Mouse (Mus musculus) hindbrain, embryonic 12.5 days (tissue): ENCODE data around the gene Msmp. TPM values are rescaled to one million over a fixed set of nuclear protein-coding genes. Genes with fewer than 3 reads are reported as not detected.
A peak's percentile ranks its signal among the peaks of the same experiment; 100 is the strongest.
"Not testable (repeated sequence)": the region's sequence is repeated elsewhere in the genome, so short reads cannot be mapped to it uniquely, and the experiment has no call there.

ENCODE experiments used
- ATAC-seq: fragments of 200-750 bp; cut with Nextera tagmentation; 2 replicates; pipeline ENCODE4 v1.8.0; 2017; ENCODE audit warnings: moderate TSS enrichment; ENCODE audit not compliant: low FRiP score
- H3K27ac ChIP-seq: fragments of 300-500 bp; sonication (generic); 2 replicates; pipeline ENCODE4 v1.5.1; 2016; ENCODE audit warnings: mild to moderate bottlenecking
- H3K27me3 ChIP-seq: fragments of 300-500 bp; sonication (generic); 2 replicates; pipeline ENCODE4 v1.6.1; 2016; ENCODE audit warnings: mild to moderate bottlenecking
- H3K36me3 ChIP-seq: fragments of 300-500 bp; sonication (generic); 2 replicates; pipeline ENCODE4 v1.6.1; 2016; ENCODE audit warnings: mild to moderate bottlenecking
- H3K4me1 ChIP-seq: fragments of 300-500 bp; sonication (generic); 2 replicates; pipeline ENCODE4 v1.6.1; 2016
- H3K4me2 ChIP-seq: fragments of 300-500 bp; sonication (generic); replicated peaks from 2 replicates; pipeline ENCODE4 v1.6.1; 2016; ENCODE audit warnings: mild to moderate bottlenecking
- H3K4me3 ChIP-seq: fragments of 300-500 bp; sonication (generic); 2 replicates; pipeline ENCODE4 v1.5.1; 2016; ENCODE audit warnings: mild to moderate bottlenecking
- H3K9ac ChIP-seq: fragments of 300-500 bp; sonication (generic); 2 replicates; pipeline ENCODE4 v1.6.1; 2016; ENCODE audit warnings: mild to moderate bottlenecking, moderate library complexity
- H3K9me3 ChIP-seq: fragments of 300-500 bp; sonication (generic); replicated peaks from 2 replicates; pipeline ENCODE4 v1.6.1; 2016; ENCODE audit warnings: mild to moderate bottlenecking
- WGBS: fragments of 180-500 bp; shearing (Covaris S2); methylation state at CpG from one replicate; pipeline ENCODE4 v1.1.7; 2016; 5-methylcytosine and 5-hydroxymethylcytosine counted together
- polyA plus RNA-seq: library from polyadenylated mRNA; unstranded; fragments of >200 nt; fragmentation: Nextera tagmentation; extraction: Ambion mirVana; gene quantifications from 2 replicates; pipeline ENCODE4 v1.2.1, GENCODE M21; 2016

The Msmp gene
- polyA plus RNA-seq, 1 experiment from 2014 or later: 2.4 TPM

DNA sequence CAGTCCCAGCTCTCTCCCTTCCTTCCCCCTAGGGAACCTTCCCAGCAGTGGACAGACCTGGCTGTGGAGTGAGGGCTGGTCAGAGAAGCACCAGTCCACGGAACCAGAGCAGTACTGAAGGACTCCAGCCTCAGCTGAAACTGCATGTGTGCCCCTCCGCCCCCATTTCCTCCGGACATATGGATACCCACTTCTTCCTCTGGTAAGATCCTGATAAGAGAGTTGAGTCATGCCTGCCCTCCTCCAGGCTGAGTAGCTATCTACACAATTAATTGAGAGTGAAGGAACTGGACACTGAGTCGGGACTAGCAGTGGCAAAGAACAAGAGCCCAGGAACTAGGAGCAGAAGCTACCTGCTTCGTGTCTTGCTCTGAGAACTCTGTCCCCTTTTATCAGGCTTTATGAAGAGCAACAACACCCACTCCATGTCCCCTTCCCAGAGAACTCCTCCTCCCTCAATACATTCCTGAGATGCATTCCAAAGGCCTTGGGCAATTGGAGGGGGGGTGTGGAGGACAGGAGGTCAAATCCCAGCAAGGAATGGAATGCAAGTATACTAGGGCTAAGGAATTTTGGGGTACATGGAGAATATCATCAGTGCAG lies 26.2 kb downstream of the Msmp start:
- ATAC-seq: no peak
- Histone ChIP-seq H3K9ac (peak overlapping the region; percentile 44), H3K4me1 (peaks cover 44% of the 10 kb centered on the region), H3K36me3 (peaks cover 32% of the 10 kb centered on the region), H3K9me3 (no peaks in the 10 kb centered on the region), H3K4me2 (peak overlapping the region; percentile 39), H3K4me3 (no peak overlapping the region), H3K27ac (peak overlapping the region; percentile 46; the same call in 1 of the 2 replicates), H3K27me3 (no peaks in the 10 kb centered on the region)
- 39% methylated on average over 5 of the region's 5 CpGs for WGBS

GRCm38 (mm10) chr4:43555926-43556325 lies 28.4 kb downstream of the Msmp start:
- H3K27me3 ChIP-seq: no peaks in the 10 kb centered on the region
- no peak overlapping the region for H3K4me2 ChIP-seq
- H3K4me1 ChIP-seq: peaks cover 36% of the 10 kb centered on the region
- no peak overlapping the region for H3K9ac ChIP-seq
- no peaks in the 10 kb centered on the region for H3K9me3 ChIP-seq
- peaks cover 53% of the 10 kb centered on the region for H3K36me3 ChIP-seq
- 96% methylated on average over 7 of the region's 7 CpGs for WGBS
- no peak for ATAC-seq
- no peak overlapping the region for H3K4me3 ChIP-seq
- no peak overlapping the region for H3K27ac ChIP-seq

DNA sequence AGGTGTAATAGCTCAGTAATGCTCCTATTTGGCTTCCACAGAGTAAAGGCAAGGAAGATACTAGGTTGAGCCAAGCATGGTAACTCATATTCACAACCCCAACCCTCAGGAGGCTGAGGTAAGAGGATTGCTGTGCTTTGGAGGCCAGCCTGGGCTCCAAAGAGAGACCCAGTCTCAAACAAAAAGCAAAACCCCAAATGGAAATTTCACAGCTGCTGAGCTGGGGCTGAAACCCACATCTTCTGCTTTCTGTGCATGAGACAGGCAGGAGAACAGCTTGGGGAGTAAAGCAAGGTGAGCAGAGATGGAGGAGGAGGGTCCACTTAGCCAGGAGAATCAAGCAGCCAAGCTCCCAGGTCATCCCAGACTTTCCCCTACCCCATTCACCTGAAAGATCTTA lies 30.4 kb downstream of the Msmp start:
- Histone ChIP-seq H3K9ac (no peak overlapping the region), H3K36me3 (peaks cover 73% of the 10 kb centered on the region), H3K27ac (no peak overlapping the region), H3K9me3 (no peaks in the 10 kb centered on the region), H3K4me1 (peaks cover 15% of the 10 kb centered on the region), H3K4me3 (no peak overlapping the region), H3K4me2 (no peak overlapping the region), H3K27me3 (no peaks in the 10 kb centered on the region)
- no peak for ATAC-seq

GRCm38 (mm10) chr4:43552437-43552836 lies 31.9 kb downstream of the Msmp start:
- WGBS: 94% methylated on average over 5 of the region's 5 CpGs
- no peak for ATAC-seq

DNA sequence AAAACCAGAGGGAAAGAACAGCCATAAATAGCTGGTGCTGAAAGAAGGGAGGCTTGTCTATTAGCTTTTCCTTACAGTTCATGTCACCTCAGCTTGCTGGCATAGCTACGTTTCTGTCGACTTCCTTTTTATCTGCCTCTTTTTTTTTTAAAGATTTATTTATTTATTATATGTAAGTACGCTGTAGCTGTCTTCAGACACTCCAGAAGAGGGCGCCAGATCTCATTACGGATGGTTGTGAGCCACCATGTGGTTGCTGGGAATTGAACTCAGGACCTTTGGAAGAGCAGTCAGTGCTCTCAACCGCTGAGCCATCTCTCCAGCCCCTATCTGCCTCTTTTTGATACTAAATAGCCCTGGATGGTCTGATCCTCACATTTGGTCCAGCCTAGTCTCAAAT lies 32.4 kb downstream of the Msmp start:
- H3K4me1 ChIP-seq, H3K4me3 ChIP-seq, ATAC-seq, H3K27me3 ChIP-seq, H3K4me2 ChIP-seq, H3K9me3 ChIP-seq, H3K27ac ChIP-seq, H3K9ac ChIP-seq: not testable (repeated sequence)
- 88% methylated on average over 6 of the region's 6 CpGs for WGBS
- peaks cover 93% of the 10 kb centered on the region for H3K36me3 ChIP-seq

More at GRCm38 (mm10) chr4:43552437-43552836, 31.9 kb downstream of the Msmp start:
- Histone ChIP-seq H3K9ac (no peak overlapping the region), H3K27me3 (no peaks in the 10 kb centered on the region), H3K4me1 (peaks cover under 1% of the 10 kb centered on the region), H3K9me3 (no peaks in the 10 kb centered on the region), H3K27ac (no peak overlapping the region), H3K36me3 (peaks cover 87% of the 10 kb centered on the region), H3K4me3 (no peak overlapping the region), H3K4me2 (no peak overlapping the region)

DNA sequence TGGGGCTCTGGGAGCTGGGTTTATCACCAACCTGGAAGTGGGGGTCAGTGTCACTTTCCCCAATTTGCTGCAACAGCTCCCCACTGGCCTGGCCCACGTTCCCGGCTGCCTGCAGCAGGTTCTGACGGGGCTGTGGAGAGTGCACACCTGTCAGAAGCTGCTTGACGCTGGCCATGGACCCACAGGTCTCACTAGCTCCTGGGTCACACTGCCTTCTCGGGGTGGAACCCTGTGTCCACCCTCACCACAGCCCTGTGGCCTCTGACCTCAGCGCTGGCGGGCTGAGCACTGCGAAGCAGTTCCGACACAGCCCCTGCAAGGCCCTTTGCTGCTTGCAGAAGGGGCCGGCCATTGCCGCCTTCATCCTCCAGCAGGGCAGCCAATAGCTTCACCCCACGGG lies 35.2 kb downstream of the Msmp start:
- H3K27me3 ChIP-seq: no peaks in the 10 kb centered on the region
- no peak overlapping the region for H3K27ac ChIP-seq
- no peak for ATAC-seq
- H3K4me3 ChIP-seq: no peak overlapping the region
- no peaks in the 10 kb centered on the region for H3K9me3 ChIP-seq
- no peak overlapping the region for H3K9ac ChIP-seq
- H3K36me3 ChIP-seq: peaks cover 98% of the 10 kb centered on the region
- no peak overlapping the region for H3K4me2 ChIP-seq
- WGBS: 93% methylated on average over 12 of the region's 12 CpGs
- no peaks in the 10 kb centered on the region for H3K4me1 ChIP-seq

DNA sequence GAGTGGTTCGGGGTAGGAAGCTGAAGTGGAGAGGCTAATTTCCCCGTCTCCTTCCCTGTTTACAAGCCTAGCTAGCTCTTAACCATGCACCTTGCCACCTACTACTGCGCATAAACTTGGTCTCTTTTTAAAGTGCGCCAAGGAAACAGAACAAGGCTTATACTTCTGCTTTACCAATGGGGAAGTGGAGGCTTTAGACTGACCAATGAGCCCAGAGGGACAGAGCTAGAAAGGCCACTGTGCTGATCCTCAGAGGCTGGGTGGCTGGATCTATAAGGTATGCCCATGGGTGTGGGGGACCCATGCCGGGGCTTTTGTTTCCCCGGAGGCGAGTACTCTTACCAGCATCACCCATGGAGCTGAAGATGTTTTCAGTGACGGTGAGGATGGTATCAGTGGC lies 37.1 kb downstream of the Msmp start:
- H3K36me3 ChIP-seq: peaks cover 98% of the 10 kb centered on the region
- H3K27me3 ChIP-seq: no peaks in the 10 kb centered on the region
- H3K4me3 ChIP-seq: no peak overlapping the region
- no peak overlapping the region for H3K9ac ChIP-seq
- no peak for ATAC-seq
- no peaks in the 10 kb centered on the region for H3K4me1 ChIP-seq
- H3K4me2 ChIP-seq: no peak overlapping the region
- 92% methylated on average over 8 of the region's 8 CpGs for WGBS
- H3K27ac ChIP-seq: no peak overlapping the region
- no peaks in the 10 kb centered on the region for H3K9me3 ChIP-seq

- no peak overlapping the region for H3K9ac ChIP-seq
- H3K27ac ChIP-seq: no peak overlapping the region
- 94% methylated on average over 12 of the region's 12 CpGs for WGBS
- H3K27me3 ChIP-seq: no peaks in the 10 kb centered on the region
- H3K4me1 ChIP-seq: no peaks in the 10 kb centered on the region
- H3K9me3 ChIP-seq: no peaks in the 10 kb centered on the region
- H3K4me3 ChIP-seq: no peak overlapping the region
- no peak for ATAC-seq
- H3K36me3 ChIP-seq: peaks cover 98% of the 10 kb centered on the region
- no peak overlapping the region for H3K4me2 ChIP-seq
Observed at GRCm38 (mm10) chr4:43546375-43547047, 37.8 kb downstream of the Msmp start.

DNA sequence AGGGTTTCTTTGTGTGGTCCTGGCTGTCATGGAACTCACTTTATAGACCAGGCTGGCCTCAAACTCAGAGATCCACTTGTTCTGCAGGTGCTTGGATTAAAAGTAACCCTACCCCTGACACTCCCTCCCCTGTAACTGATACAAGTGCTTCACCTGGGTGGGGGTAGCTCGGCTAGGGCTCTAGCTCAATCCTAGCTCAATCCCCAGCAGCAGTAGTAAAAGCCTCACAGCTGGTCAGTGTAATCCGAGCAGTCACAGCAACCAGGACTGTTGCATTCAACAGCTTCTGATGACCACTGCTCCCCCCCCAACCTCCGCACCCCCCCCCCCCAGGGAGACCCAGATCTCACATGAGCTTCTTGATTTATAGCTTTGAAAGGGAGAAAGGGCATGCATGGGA lies 42.2 kb downstream of the Msmp start:
- Histone ChIP-seq H3K4me3 (no peak overlapping the region), H3K9me3 (no peaks in the 10 kb centered on the region), H3K9ac (no peak overlapping the region), H3K27me3 (no peaks in the 10 kb centered on the region), H3K4me1 (no peaks in the 10 kb centered on the region), H3K36me3 (peaks cover 96% of the 10 kb centered on the region), H3K27ac (no peak overlapping the region), H3K4me2 (no peak overlapping the region)
- no peak for ATAC-seq
- 77% methylated on average over 3 of the region's 3 CpGs for WGBS

DNA sequence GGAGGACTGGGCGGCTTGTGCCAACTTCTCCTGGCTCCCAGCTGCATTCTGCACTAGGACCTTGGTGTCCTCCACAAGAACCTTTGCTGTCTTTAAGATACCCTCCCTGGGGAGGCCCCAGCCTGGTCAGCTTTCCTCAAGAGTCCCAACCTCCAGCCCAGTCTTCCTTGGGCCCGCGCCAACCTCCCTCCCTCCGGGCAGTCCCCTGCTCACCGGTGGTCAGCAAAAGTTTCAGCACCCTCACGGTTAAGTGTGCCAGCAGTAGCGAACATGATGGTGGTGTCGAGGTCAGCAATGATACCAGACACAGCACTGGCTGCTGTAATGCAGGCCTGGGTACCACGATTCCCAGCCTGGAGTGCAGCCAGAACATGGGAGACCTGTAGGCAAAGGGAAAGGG lies 48.3 kb downstream of the Msmp start:
- Histone ChIP-seq H3K9me3 (no peaks in the 10 kb centered on the region), H3K9ac (no peak overlapping the region), H3K4me3 (no peak overlapping the region), H3K36me3 (peaks cover 95% of the 10 kb centered on the region), H3K4me1 (no peaks in the 10 kb centered on the region), H3K4me2 (no peak overlapping the region), H3K27ac (no peak overlapping the region), H3K27me3 (no peaks in the 10 kb centered on the region)
- 96% methylated on average over 8 of the region's 9 CpGs for WGBS
- ATAC-seq: no peak

- no peak overlapping the region for H3K27ac ChIP-seq
- H3K4me3 ChIP-seq: no peak overlapping the region
- no peak overlapping the region for H3K4me2 ChIP-seq
- no peaks in the 10 kb centered on the region for H3K27me3 ChIP-seq
- peaks cover 93% of the 10 kb centered on the region for H3K36me3 ChIP-seq
- H3K9ac ChIP-seq: no peak overlapping the region
- no peak for ATAC-seq
- 92% methylated on average over 8 of the region's 8 CpGs for WGBS
- H3K9me3 ChIP-seq: no peaks in the 10 kb centered on the region
- H3K4me1 ChIP-seq: no peaks in the 10 kb centered on the region
Observed at GRCm38 (mm10) chr4:43535628-43536027, 48.7 kb downstream of the Msmp start.

DNA sequence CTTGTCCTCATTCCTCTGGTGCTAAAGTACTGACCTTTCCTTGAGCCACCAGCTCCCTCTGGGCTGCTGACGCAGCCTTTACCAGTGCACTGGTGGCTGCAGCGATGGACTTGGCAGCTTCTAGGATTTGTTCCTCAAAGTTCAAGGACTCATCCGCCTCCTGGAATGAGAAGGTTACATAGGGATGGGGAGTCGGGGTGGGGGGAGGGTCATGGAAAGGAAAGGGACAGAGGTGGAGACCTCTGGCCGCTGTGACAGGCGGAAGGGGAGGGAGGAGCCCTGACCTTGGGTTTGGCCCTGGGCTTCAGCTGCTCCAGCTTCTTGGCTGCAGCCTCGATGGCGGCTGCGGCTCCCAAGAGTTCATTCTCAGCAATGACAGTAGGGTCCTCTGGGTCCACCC lies 51.0 kb downstream of the Msmp start:
- WGBS: 85% methylated on average over 9 of the region's 9 CpGs
- Histone ChIP-seq H3K4me2 (no peak overlapping the region), H3K27ac (no peak overlapping the region), H3K9ac (no peak overlapping the region), H3K9me3 (no peaks in the 10 kb centered on the region), H3K27me3 (no peaks in the 10 kb centered on the region), H3K4me1 (no peaks in the 10 kb centered on the region), H3K4me3 (no peak overlapping the region), H3K36me3 (peaks cover 70% of the 10 kb centered on the region)
- ATAC-seq: no peak
